Mouse (Mus musculus) thymus, postnatal 4 days (tissue): Measurements from ENCODE around the gene Hps1.

Experiments
- DNase-seq: peaks from one replicate; pipeline ENCODE4 v3.0.0; 2021

The Hps1 gene

DNA sequence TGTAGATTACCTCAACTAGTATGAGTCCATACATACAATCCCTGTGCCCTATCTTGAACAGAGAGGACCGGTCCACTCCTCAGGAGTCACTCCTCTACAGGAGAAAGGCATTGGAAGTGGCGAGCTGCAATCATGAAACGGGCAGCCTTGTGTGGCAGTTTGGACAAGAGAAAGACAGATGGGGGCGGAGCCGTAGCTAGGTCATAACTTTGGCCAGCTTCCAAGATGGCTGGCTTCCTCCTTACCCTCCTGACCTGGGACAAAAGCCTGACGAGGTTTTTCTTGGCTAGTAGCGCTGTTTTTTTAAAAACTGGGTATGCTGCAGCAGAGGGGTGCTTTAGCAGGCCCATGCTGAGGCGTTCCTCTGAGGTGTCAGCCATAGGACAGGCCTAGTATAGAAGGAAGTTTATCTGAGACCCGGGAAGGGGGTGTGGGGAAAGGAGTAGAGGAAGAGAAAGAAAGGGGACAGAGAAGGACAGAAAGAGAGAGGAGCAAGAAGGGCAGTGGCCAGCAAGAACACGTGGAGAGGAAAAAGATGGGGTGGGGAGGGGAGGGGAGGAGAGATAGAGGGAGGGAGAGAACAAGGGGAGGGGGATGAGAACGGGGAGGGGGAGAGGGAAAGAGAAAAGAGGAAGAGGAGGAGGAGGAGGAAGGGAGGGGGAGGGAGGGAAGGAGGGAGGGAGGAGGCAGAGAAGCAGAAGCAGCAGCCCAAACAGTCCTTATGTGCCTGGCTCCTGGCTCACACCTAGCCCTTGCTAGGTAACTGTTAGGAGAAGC is 26.4 kb downstream of the Hps1 start:
- DNase-seq = no peak

DNA sequence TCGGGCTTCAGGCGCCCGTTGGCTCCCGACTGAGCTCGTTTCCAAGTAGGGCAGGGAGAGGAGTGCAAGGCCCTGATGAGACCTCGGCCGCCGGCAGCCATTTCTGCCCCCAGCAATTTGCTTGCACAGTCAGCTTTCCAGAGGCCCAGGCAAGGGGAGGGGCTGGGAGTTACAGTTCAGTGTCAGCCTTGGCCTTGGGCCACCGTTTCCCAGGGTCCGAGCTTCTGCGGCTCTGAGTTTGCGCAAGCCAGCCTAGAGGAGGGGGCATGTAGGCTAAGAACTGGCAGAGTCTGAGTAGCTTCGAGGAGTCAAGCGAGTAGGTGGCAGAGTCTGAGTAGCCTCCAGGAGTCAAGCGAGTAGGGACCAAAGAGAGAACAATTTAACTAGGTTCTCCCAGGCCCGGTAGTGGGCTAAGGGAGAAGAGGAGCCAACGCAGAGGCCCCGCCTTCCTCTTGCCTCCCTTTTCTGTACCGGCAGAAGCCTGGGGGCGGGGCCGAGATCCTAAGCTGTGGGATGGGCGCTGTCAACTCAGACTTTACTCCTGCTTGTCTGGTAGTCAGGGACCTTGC is 27.3 kb downstream of the Hps1 start, which contains the start of gene Pyroxd2:
Pyroxd2 (minus strand) TSS at position 413 of the 569 bp plus-strand sequence.
- peak; percentile 67 for DNase-seq

DNA sequence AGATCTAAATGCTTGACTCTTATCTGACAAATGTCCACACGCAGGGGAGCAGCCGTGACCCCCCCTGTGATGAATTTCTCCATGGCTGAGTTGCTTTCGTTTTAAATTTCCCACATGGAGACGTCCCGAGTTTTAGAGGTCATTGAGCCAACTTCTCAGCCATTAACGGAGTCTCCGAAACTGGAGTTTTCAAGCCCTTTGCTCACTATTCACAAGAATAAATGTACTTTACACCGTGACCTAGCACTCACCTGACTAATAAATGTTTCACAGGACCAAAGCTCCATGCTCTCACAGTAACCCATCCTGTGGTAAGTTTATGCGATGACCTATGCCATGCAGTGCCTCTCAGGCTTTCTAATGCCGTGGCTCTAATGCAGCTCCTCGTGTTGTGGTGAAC is 29.6 kb downstream of the Hps1 start:
- no peak for DNase-seq

DNA sequence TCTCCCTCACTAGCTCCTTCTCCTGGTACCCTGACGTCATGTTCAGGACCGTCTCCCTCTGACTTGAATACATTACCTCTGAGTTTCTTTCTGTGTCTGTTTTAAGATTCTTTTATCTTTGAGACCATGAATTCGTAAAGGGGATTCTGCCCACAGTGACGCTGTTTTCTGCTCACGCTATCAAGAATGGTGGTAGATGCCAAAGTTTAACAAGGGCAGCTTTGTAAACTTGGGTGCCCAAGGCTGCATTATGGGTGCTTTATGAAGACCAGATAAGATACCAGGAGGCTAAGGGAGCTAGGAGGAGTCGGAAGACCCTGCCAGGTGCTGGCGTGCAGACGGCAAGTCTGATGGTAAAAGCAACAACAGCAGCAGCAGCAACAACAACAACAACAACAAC is 33.1 kb downstream of the Hps1 start:
- no peak for DNase-seq

DNA sequence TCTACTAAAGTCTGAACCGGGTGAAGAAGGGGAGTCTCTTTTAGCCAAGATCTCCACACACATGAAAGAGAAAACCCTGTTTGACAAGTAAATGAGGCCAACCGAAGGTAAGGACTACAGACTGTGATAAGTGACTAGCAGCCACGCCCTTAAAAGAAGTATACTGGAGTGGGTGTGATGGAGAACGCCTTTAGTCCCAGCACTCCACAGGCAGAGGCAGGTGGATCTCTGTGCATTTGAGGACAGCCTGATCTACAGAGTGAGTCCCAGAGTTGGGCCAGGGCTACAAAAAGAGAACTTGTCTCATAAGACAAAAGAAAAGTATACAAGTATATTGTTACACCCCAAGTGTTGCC is 33.9 kb downstream of the Hps1 start:
- no peak for DNase-seq

DNA sequence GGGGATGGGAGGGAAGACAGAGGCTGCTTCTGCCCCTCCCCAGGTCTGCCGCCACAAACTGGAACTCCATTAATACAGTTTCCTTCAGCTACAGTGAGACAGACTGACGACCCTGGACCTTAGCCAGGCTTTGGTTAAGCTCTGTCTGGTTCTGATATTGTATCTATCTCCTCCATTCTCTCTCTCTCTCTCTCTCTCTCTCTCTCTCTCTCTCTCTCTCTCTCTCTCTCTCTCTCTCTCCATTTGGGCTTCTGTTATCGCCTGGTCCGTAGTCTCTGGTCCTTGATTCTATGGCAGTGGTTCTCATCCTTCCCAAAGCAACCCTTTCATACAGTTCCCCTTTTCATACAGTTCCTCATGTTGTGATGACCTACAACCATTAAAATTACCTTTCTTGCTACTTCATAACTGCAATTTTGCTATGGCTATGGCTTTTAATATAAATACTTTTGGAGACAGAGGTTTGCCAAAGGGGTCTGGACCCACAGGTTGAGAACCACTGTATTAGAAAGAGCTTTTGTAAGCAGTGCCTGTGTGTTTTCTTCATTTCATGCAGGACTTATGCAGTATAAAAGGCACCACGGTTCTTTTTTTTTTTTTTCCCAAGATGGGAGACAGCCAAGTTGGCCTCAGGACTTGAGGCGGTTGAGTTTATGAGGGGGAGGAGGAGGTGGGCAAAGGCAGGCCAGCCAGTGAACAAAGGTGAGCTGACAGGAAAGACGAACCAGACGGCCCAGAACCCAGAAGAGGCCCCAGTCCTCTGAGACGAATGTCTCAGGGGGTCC is 34.5 kb downstream of the Hps1 start:
- DNase-seq = no peak

DNA sequence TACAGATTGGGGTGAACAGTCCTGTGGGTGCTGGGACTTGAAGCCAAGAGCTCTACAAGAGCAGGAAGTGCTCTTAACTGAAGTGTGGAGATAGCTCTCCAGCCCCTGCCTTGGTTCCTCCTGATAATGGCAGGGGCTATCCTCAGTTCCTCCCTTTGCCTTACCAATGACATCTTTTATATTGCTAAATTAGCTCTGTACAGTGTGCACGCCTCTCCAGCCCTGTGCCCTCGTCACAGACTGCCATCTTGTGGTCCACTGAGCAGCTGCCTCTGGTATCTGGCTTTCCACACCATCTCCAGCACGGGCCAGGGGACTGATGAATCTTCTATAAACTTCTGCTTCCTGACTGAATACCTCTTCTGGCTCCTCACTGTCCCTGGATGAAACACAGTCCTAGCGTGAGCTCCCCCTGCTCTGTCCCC is 35.6 kb downstream of the Hps1 start:
- DNase-seq = peak; percentile 48

DNA sequence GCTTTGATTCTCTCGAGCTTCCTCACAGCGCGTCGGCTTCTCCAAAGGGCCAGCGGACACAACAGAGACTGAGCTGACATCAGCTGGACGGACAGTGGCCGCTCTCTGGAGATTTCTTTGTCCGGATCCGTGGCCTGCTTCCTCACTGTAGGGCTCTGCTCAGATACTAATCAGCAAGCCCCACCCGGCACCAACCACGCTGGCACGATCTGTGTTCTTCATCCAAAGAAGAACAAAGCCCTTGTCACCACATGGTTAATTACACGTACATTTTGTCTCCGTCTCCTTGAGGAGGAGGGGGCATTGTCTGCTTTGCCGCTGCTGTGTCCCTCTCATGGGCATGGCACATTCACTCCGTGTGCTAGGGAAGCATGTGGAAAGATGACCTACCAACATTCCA is 36.5 kb downstream of the Hps1 start:
- DNase-seq = no peak

DNA sequence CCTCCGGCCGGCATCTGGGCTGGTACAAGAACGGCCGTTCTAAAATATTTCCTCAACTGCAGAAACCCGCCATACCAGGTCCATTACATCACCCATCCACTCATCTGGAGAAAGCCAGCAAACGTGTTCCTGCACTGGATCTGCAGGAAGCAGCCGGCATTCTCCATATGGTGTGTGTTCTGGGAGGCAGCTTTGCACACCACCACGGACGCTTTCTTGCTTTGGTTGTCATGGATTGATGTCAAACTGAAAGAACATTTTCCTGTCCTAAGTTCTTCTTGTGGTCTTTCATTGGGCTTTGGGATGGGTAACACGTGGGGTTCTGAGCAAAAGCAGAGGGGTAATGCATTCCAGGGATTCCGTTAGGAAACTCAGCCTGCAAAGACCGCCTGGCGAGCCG is 37.9 kb downstream of the Hps1 start:
- no peak for DNase-seq

DNA sequence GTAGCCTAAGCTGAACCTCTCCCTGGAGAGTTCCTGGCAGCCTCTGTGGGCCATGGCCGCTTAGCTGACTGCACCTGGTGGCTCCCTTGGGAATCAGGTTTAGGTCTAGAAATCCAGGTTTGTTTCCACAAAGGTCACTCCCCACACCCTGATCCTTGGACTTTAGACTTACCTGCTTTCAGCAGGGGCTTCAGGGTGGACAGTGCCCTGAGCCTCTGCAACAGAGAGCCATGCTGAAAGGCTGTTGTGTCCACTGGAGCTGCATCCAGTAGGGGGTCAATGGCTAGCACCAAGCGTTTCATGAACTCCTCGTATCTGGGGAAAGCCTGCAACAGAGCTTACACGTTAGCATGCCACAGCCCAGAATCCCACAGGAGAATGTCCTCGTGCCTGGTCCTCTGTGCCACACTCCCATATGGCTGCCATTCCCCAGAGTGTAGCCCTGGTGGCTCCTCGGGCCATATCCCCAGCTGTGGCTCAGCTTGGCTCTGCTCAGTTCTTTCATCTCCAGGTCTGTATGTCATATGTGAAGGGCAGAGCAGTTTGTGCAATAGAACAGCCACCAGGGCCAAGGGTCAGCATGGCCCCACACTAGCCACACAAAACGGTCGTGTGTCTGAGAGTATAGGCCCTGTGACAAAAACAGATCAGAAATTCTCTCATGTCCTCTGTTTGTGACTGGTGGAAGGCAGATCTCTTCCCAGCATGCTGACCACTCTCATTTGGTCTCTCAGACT is 39.4 kb downstream of the Hps1 start:
- no peak for DNase-seq

DNA sequence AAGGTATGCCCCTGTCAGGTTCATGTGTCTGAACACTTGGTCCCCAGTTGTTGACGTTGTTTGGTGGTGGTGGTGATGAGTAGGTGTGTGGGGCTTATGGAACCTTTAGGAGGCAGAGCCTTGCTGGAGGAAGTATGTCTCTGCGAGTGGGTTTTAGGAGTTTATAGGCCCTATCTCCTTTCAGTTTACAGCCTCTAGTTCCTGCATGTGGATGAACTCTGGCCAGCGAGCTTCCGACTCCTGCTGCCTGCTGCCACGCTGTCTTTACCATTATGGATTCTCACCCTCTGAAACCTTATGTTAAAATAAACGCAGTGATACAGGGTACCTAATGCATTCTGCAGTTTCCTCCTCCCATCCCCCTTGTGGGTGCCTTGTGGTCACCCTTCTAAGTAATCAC is 40.0 kb downstream of the Hps1 start:
- DNase-seq = no peak

DNA sequence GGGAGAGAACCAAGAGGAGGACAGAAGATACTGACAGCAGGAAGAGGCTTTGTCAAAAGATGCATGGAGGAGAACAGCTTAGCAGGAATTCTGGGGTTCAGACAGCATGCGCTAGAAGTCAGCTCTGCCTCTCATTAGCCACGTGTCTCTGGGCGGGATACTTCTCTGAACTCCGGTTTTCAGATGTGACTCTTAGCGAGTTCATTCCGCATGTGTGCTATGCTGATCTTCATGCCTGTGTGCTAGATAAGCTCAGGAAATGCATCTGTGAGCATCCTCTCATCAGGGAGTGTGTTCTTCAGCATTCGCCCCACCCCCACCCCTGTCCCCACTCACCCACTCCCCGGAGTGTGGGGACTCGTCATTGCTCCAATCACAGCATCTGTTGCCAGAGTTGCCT is 42.0 kb downstream of the Hps1 start:
- DNase-seq = no peak

DNA sequence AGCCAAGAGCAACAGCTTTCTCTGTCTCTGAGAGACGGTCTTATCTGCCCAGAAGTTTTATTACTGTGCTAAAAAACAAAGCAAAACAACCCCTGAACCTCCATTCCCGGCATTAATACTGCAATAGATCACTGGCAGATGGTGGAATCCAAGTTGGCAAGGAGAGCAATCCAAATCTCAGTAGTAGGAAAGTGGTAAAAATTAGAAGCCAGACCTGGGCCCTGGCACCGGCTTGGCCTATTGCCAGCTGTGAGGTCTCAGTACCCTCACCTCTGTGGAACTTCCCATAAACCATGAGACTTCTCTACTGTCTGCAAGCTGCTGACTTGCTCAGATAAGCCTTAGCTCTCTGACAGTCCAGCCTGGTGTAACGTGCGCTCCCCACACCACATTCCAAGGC is 44.8 kb downstream of the Hps1 start:
- no peak for DNase-seq

DNA sequence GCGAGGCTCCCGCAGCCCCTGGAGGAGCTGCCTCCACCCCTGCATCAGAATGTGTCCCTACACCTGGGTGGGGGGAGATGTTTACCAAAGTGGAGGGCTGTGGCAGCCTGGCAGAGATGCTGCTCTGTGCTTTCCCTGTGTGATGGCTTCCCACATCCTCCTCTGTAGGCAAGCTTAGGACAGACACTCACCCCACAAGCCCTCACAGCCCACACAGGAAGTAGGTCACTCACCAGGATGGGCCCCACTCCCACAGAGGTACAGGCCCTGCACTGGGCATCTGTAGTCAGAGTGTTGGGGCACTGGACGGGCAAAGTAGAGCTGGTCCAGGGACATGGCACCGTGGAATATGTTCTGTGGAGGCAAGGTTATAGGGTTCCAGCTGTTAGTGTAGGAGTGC is 52.4 kb downstream of the Hps1 start:
- DNase-seq = peak; percentile 22

DNA sequence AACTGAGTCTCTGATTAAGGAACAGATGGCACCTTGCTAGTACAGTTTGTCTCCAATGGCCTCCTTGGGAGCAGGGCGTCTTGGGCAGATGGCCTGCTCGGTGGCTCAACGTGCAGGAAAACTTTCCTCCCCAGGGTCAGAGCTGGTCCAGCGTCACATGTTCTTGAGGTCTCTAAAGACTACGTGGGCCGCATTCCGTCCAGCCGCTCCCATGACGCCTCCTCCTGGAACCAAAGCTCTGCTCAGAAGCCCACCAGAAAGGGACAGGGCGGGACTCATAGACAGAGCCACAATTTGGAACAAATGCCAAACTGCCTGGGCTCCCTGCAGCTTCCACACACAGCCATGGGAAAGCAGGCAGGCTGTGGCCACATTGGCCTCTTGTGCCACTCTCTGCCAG is 53.0 kb downstream of the Hps1 start:
- no peak for DNase-seq

DNA sequence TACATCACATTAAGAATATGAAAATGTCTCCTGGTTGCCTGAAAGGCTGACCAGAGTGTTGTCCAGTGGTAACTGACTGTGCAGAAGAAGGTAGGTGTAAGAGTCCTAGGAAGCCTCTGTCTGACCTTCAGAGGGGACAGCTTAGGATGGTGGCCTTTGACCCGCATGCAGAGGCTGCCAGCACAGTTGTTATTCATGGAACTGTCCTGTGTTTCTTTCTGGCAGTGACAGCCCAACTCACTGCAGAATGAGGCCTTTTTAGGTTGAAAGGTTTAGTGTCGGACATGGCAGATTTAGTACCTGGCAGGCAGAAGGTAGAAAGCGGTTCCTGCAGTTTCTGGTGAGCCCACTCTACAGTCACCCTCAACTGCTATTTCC is 53.8 kb downstream of the Hps1 start:
- DNase-seq = no peak

DNA sequence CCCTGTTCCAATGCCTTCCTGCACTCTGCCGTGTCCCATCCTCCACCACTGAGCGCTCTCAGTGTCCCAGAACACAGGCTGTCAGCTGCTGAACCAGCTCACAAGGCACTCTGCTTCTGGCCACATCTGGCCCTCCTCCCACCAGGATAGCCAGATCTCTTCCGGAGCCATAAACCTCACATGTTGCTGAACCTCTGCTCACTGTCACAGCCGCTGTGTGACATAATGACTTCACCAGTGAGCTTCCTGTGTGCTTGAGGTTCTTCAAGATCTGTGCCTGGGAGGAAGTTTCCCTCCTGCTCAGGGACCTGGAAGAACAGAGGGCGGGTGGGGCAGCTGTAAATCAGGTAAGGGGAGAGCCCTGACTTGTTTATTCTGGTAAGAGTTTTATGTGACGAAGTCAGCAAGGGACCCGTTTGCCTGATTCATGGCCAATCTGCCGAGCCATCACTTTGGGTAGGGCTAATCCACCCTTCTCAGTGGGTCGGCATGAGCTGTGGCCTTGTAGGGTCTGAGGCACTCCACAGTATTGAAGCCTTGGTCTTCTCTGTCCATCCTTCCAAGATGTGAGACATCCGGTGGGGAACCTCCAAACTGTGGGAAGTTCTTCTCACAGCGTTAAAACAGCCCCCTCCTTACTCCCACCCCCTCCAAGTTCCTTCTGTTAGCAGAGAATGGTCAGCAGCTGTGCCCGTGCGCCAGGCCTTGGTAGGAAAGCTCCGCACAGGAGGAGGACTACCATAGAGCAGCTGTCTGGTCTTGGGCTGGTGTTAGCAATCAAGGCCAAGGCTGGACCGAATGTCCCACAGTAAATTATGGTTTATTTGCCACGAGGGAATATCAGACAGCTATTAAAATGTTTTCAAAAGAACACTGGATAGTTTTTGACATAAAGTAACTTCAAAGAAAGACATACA is 54.5 kb downstream of the Hps1 start:
- peak; percentile 27 for DNase-seq

DNA sequence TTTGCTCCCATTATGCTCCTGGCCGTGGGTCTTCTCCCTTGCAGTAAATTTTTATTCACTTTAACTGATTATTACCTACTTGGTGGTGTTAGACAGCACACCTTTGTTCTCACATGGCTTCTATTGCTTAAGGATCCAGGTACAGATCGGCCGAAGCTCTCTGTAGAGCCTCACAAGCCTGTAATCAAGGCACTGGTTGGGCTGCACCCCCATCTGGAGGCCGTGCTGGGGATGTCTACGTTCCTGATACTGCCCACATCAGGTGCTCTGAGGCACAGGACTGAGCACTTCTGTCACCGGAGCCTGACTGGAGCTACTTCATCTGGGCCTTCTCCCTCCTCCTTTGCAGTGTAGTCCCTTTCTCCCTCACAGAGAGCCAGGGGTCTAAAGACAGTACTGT is 56.5 kb downstream of the Hps1 start:
- no peak for DNase-seq

DNA sequence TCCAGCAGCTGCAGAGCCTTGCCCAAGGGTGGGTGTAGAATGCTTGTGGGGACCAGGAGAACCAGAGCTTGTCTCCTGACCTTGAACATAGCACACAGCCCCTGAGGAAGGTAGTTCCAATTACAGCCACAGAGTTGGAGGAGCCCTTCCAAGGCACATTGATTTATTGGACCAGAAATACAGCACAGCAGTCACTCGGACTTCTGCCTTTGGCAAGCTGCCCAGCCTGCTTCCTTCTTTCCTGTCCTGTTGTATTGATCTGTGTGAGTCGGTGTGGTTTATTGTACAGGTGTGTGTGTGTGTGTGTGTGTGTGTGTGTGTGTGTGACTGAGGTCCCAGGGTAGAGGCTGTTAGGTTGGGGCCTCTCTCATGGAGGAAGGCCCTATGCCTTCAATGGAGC is 57.3 kb downstream of the Hps1 start:
- no peak for DNase-seq

DNA sequence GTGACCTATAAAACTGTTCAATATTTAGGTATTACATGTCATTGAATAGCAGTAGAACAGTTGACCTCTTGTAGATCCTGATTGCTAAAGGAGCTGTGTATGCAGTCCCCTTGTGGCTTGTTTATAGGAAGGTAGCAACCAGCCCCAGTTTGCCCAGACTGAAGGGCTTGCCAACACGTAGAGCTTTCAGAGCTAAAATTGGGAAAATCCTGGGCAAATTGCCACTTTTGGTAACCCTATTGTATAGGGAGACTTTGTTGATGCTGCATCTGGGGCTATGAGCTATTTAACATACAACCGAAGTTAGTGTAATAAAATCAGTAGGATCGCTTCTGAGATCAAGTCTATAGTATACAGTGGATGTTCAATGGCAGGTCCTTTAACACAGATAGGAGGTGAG is 61.7 kb downstream of the Hps1 start:
- no peak for DNase-seq

DNA sequence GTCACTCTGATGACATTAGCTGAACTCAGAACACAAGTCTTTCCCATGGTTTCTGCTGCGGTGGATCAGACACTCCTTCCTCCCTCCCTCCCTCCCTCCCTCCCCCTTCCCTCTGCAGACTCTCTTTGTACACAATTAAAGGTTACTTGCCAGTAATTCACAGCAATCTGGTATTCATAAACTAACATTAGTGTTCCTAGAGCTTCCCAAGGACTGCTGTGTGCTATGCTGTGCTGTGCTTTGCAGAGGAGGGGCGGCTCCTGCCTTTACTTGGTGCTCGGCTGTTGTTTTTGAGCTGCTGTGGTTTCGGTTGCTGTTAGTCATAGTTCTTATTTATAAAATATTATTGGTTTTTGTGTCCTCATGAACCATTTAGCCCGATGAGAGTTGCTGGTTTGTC is 62.1 kb downstream of the Hps1 start:
- no peak for DNase-seq

DNA sequence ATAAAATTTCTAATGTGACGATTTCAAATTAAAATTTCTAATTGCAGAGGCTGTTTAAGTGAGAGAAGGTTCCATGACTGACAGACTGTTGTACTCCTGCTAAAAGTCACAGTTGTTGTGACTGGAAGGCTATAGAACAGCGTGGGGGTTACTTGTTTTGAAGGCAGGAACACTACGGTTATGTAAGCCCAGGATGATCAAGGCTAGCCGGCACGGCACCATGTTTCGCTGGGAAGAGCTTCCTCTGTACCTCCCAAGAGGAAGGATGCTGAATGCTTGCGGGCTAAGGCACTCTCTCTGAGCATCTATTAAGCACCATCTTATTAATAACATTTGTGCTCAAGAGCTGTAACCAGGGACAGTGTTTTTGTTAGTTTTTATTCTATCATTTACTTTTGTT is 63.3 kb downstream of the Hps1 start:
- no peak for DNase-seq
